In the genomic region with DNA sequence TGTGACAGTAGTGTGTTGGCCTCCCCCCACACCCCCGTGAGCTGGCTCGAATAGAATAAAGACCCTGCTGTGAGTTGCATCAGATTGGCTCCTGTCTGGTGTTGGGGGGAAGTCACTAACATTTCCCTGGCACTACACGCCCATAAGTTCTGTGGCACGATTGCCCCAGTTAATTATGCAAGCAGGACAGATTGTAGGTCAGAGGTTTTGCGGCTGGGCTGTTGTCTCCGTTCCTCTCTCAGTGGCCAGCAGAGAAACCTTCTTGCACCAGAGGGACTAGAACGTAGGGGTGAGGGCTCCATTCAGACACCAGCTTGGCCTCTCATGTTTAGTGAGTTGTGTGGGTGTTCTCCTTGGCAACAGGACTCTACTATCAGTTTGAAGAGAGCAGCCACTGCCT, we compare ENCODE assay signal across 20 mouse cellular contexts. TPM values are rescaled to one million over a fixed set of nuclear protein-coding genes. Genes with fewer than 3 reads are reported as not detected.
DNase-seq lines count a peak whose midpoint lies in the region; ATAC-seq lines count a peak whose summit lies in the region.
"Had no signal": no experiment of that assay in that cellular context is flagged by ENCODE, and none has a peak within 500 bp of the region (broad histone marks: within the 10 kb centered on the region; RNA-seq: fewer than 3 reads in every experiment).

No protein-coding gene starts in this region.

- no peaks in the 10 kb centered on the region for H3K4me1 ChIP-seq in midbrain, embryonic 14.5 days (ENCODE audit: control insufficient read depth, insufficient read depth, low read length)

- no peak overlapping the region for H3K9ac ChIP-seq in midbrain, embryonic 14.5 days (replicated peaks; ENCODE audit: low read length)
- H3K9ac ChIP-seq: heart, embryonic 13.5 days; hindbrain, embryonic 15.5 days had no signal

- WGBS in midbrain, embryonic 14.5 days: 87% methylated on average over 7 of the region's 7 CpGs

- DNase-seq in adrenal gland, adult 2 months: peak; percentile 22
- DNase-seq in adrenal gland, adult 18-20 months (ENCODE audit: low spot score in 2 of 2): no peak
- peak; percentile 34 to 35 for DNase-seq in lung, adult 18-20 months
- DNase-seq in lung, postnatal 10 days: no peak
- peak; percentile 7 for DNase-seq in lung, postnatal 14 days
- DNase-seq in MN1 (ENCODE audit: low spot score): no peak
- DNase-seq in midbrain, embryonic 14.5 days: no peak
- DNase-seq: cerebellum, adult 18-20 months; cerebellum, postnatal 10 days; gastrocnemius, adult 2 months; gastrocnemius, postnatal 25 days; heart, adult 11 months; heart, postnatal 36 days had no signal

- H3K27ac ChIP-seq in midbrain, embryonic 14.5 days (replicated peaks; ENCODE audit: low read depth, low read length): no peak overlapping the region
- H3K27ac ChIP-seq: embryonic facial prominence, embryonic 10.5 days; forebrain, embryonic 10.5 days; gastrocnemius, adult 2 months; heart, embryonic 13.5 days; hindbrain, embryonic 15.5 days had no signal

- H3K4me3 ChIP-seq in midbrain, embryonic 14.5 days (replicated peaks; ENCODE audit: low read depth, low read length): no peak overlapping the region
- H3K4me3 ChIP-seq: embryonic facial prominence, embryonic 10.5 days; forebrain, embryonic 10.5 days; gastrocnemius, adult 2 months; heart, embryonic 13.5 days; hindbrain, embryonic 15.5 days had no signal

- H3K4me2 ChIP-seq in midbrain, embryonic 14.5 days (ENCODE audit: low read length): no peak overlapping the region
- H3K4me2 ChIP-seq: heart, embryonic 13.5 days; hindbrain, embryonic 15.5 days had no signal

- no peaks in the 10 kb centered on the region for H3K36me3 ChIP-seq in midbrain, embryonic 14.5 days (ENCODE audit: control insufficient read depth, insufficient read depth, low read length)
- H3K36me3 ChIP-seq: embryonic facial prominence, embryonic 10.5 days; forebrain, embryonic 10.5 days; heart, embryonic 13.5 days; hindbrain, embryonic 15.5 days had no signal

- peak; percentile 84 for ATAC-seq in monocyte, adult 5-6 weeks (replicated peaks; ENCODE audit: insufficient number of reproducible peaks, low FRiP score, low TSS enrichment, poor library complexity, severe bottlenecking)
- ATAC-seq in midbrain, embryonic 14.5 days (ENCODE audit: low FRiP score, low TSS enrichment): no peak
- ATAC-seq: forebrain, embryonic 14.5 days had no signal

- H3K9me3 ChIP-seq in midbrain, embryonic 14.5 days (ENCODE audit: control insufficient read depth, low read length): no peaks in the 10 kb centered on the region; the same call in 1 of the 2 replicates
- H3K9me3 ChIP-seq: hindbrain, embryonic 15.5 days had no signal

- no peaks in the 10 kb centered on the region for H3K27me3 ChIP-seq in midbrain, embryonic 14.5 days (ENCODE audit: control insufficient read depth, insufficient read depth, low read length)
- H3K27me3 ChIP-seq: heart, embryonic 13.5 days; hindbrain, embryonic 15.5 days had no signal

RNA-seq across cellular contexts. Expression of a gene that starts 40.3 kb away (rescaled TPM):
- total RNA-seq in adrenal gland, adult 2 months (2021): 1 to 10 TPM; 2.5 to 3.8 TPM
- 3.0 and 3.7 TPM in 2 replicates for polyA plus RNA-seq in adrenal gland, adult 2 months (2012; rRNA removed)
- 1 to 10 TPM; 2.3 to 5.2 TPM for total RNA-seq in adrenal gland, adult 18-20 months (2021)
- total RNA-seq in monocyte, adult 5-6 weeks (2017): 165 to 355 TPM (median 352 TPM) in 3 replicates
- polyA plus RNA-seq in midbrain, embryonic 14.5 days (2014; fragmentation: Nextera tagmentation; extraction: Ambion mirVana): 17.4 and 18.4 TPM in 2 replicates
- polyA plus RNA-seq: C2C12 had no signal

Comparison
In these comparisons a context has a peak if more than half of its experiments do, and no peak if none do; other contexts are left out.
1. DNase-seq: peak in adrenal gland, adult 2 months (single experiment), lung, adult 18-20 months (2 of 2) and lung, postnatal 14 days (single experiment); none in adrenal gland, adult 18-20 months (0 of 2), lung, postnatal 10 days (single experiment), MN1 (single experiment) and midbrain, embryonic 14.5 days (single experiment).
2. RNA of a gene that starts 40.3 kb away (total RNA-seq): 165 to 355 TPM in monocyte, adult 5-6 weeks; 2.3 to 5.2 TPM in adrenal gland, adult 18-20 months and 2.5 to 3.8 TPM in adrenal gland, adult 2 months; every median in the first group is over 10 times any median in the second.